Mouse (Mus musculus) cerebellum, adult 2 months (tissue): Measurements from ENCODE around the gene Pygm. TPM values are rescaled to one million over a fixed set of nuclear protein-coding genes. Genes with fewer than 3 reads are reported as not detected.

Experiments
- DNase-seq, 2 experiments: peaks; one replicate each; pipeline ENCODE4 v3.0.0; 2021
- H3K27ac ChIP-seq: fragments of 200-500 bp; 2 replicates; pipeline ENCODE4 v1.5.1; 2012; ENCODE audit warnings: low read length, control low read depth, inconsistent platforms; ENCODE audit not compliant: insufficient read depth
- H3K27me3 ChIP-seq: fragments of 200-500 bp; 2 replicates; pipeline ENCODE4 v1.6.1; 2012; ENCODE audit warnings: inconsistent platforms, mild to moderate bottlenecking, low read length, moderate library complexity; ENCODE audit not compliant: control insufficient read depth, insufficient read depth
- H3K4me1 ChIP-seq: fragments of 200-500 bp; 2 replicates; pipeline ENCODE4 v1.6.1; 2011; ENCODE audit warnings: low read length; ENCODE audit not compliant: control insufficient read depth, insufficient read depth
- H3K4me3 ChIP-seq: fragments of 200-500 bp; replicated peaks from 2 replicates; pipeline ENCODE3; 2011; ENCODE audit warnings: mild to moderate bottlenecking, low read depth, low read length, control low read depth; ENCODE audit not compliant: insufficient read depth
- CTCF ChIP-seq: fragments of 200-500 bp; IDR thresholded peaks from 2 replicates; pipeline ENCODE4 v1.5.1; 2011; ENCODE audit warnings: low read depth, mild to moderate bottlenecking, control low read depth, low read length, moderate library complexity, borderline replicate concordance; ENCODE audit not compliant: insufficient read depth
- POLR2A ChIP-seq: fragments of 200-500 bp; IDR thresholded peaks from 2 replicates; pipeline ENCODE4 v1.6.1; 2011; ENCODE audit warnings: low read length, control low read depth, borderline replicate concordance; ENCODE audit not compliant: insufficient read depth
- WGBS: fragments of 180-500 bp; shearing (Covaris S2); methylation state at CpG from one replicate; pipeline ENCODE4 v1.1.7; 2018; 5-methylcytosine and 5-hydroxymethylcytosine counted together
- polyA plus RNA-seq: library from polyadenylated mRNA; depleted of rRNA; stranded (reverse); fragments of >200 nt; gene quantifications from 2 replicates; pipeline ENCODE4 v1.2.3, GENCODE M21; 2012

The Pygm gene
- polyA plus RNA-seq, 1 experiment = 101 TPM

DNA sequence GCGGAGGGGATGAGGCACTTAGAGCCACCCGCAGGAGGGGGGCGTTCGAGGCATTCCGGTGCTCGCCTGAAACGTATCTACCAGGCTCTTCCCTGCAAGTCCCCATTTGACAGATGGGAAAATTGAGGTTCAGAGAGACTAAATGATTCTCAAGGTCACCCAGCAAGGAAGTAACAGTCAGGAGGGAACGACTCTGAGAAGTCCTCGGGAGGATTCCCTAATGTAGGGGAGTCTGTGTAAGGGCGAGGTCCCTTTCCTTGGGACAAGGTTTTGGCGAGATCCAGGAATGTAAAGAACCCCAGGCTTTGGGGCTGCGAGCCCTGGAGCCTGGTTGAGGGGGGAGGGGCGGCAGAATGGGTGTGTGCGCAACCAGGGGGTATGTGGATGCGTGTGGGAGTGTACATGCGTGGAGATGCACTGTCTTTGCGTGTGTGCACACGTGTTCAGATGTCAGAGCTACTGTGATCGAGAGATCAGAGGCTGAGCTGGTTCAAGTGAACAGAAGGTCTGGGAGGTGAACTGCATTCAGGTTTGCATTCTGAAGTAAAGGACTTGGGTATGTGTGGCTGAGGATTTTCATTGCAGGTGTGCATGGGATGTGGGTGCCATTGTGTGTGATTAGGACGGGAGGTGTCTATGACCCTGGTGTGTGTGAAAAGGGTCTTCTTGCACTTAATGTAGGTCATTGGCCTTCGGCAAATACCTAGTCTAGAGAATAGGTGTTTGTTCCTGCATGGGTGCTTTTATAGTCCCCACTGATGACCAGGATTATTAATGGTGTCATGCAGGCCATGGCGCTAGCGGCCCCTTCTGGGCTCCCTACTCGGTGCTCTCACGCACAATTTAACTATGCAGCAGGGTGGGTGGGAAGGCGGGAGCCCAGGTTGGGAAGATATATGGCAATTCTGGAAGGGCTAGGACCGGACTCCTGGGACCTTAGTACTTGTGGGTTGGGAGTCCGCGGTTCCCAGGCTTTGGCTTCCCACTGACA lies 16.2 kb downstream of the Pygm start:
- H3K27ac ChIP-seq = no peak overlapping the region
- no peaks in the 10 kb centered on the region for H3K27me3 ChIP-seq
- WGBS = 19% methylated on average over 29 of the region's 29 CpGs
- DNase-seq = peak; percentile 34 to 44
- peak overlapping the region; percentile 60 for H3K4me3 ChIP-seq
- no peak for TF ChIP-seq CTCF
- no peak for TF ChIP-seq POLR2A
- H3K4me1 ChIP-seq = peaks cover 5% of the 10 kb centered on the region; the same call in 1 of the 2 replicates

DNA sequence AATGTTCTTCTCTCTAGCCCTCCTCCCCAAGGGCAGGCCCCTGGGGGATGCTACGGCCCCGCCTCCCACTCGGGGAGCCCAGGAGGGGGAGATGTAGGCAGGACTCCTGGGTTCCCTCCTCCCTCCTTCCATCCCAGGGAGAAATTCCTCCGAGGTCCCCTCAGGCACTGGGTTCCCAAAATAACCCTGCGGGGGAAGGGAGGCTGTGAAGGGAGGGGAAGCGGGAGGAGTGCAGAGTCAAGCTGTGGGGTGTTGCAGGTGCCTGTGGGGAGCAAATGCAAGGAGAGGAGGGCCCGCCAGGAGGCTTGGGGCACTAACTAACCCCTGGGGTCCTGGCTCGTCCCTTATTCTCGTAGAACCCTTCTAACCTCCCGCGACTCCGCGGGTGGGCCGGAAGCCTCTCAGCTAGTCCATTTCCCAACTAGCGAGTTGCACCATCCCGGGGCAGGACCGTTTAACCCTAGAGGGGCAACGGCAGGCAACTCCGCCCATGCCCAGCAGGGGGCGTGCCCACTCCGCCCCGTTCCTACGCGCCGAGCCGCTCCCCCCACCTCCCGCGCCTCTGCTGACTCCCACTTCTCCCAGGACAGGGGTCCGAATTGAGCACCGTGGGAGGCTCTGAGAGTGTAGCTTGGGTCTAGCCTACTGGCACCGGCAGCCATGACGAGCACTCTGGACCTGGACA lies 17.1 kb downstream of the Pygm start:
- WGBS = 2% methylated on average over 32 of the region's 32 CpGs
- DNase-seq = peak; percentile 66 to 75
- Histone ChIP-seq H3K4me1 (peaks cover 5% of the 10 kb centered on the region; the same call in 1 of the 2 replicates), H3K27ac (no peak overlapping the region), H3K4me3 (peak overlapping the region; percentile 32), H3K27me3 (no peaks in the 10 kb centered on the region)
- TF ChIP-seq POLR2A = no peak
- TF ChIP-seq CTCF = peak; percentile 65

DNA sequence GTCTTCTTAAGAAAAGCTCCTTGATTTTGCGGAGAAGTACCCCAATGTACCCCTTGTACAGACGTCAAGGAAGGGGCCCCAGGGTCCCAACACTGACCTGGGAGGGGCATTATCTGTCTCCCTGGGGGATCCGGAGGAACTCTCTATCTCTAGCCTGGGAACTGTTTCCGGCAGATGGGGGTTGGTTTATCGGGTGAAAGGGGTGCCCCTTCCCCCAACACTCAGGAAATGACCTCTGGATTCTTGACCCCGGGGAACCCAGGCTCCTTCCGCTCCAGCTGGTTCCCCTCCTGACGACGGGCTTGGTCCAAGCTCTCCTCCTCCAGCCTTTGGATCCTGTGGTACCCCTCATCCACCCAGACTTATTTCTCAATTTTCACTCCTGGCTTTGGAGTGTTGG lies 17.8 kb downstream of the Pygm start:
- peaks cover 5% of the 10 kb centered on the region; the same call in 1 of the 2 replicates for H3K4me1 ChIP-seq
- no peaks in the 10 kb centered on the region for H3K27me3 ChIP-seq
- 40% methylated on average over 9 of the region's 9 CpGs for WGBS
- no peak for DNase-seq
- no peak overlapping the region for H3K4me3 ChIP-seq
- TF ChIP-seq POLR2A (no peak), CTCF (no peak)
- no peak overlapping the region for H3K27ac ChIP-seq

DNA sequence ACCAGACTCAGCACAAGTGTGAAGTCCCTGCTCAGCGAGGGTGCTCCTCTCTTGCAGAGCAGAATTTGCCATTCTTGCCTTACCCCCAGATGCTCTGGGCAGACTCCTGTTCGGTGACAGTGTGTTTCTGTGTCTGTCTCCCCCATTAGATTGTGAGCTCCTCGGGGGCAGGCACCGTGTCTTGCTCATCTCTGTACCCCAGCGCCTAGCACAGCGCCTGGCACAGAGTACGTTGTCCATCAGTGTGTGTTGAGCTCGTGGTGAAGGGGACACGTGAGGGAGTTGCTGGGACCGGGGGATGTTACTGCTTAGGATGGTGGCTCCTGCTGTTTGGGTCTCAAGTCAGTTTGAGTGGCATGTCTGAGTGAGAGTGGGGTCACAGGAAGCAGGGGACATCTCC lies 19.7 kb downstream of the Pygm start:
- H3K27me3 ChIP-seq = no peaks in the 10 kb centered on the region
- no peak for DNase-seq
- no peak overlapping the region for H3K4me3 ChIP-seq
- no peak overlapping the region for H3K27ac ChIP-seq
- H3K4me1 ChIP-seq = peaks cover 11% of the 10 kb centered on the region; the same call in 1 of the 2 replicates
- WGBS = 74% methylated on average over 10 of the region's 10 CpGs
- no peak for TF ChIP-seq POLR2A
- no peak for TF ChIP-seq CTCF

DNA sequence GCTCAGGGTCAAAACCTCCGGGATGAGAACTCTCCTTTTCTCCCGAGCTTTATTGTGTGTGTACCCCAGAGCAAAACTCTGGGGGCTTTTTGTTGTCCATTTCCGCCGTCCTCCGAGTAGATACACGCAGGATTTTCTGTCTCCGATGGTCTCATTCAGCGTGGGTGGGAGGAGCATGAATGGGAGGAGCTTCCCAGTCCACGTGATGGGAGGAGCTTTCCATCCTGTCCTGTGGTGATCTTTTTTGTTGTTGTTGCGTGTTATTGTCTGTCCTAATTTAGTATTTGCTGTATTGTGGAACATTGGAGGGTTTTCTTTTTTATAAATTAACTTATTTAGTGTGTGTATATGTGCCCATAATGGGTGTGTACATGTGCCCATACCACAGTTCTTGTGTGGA lies 21.2 kb downstream of the Pygm start:
- Histone ChIP-seq H3K4me3 (no peak overlapping the region), H3K4me1 (peaks cover 12% of the 10 kb centered on the region; the same call in 1 of the 2 replicates), H3K27me3 (no peaks in the 10 kb centered on the region), H3K27ac (no peak overlapping the region)
- DNase-seq = no peak
- WGBS = 70% methylated on average over 10 of the region's 10 CpGs
- TF ChIP-seq CTCF (no peak), POLR2A (no peak)

DNA sequence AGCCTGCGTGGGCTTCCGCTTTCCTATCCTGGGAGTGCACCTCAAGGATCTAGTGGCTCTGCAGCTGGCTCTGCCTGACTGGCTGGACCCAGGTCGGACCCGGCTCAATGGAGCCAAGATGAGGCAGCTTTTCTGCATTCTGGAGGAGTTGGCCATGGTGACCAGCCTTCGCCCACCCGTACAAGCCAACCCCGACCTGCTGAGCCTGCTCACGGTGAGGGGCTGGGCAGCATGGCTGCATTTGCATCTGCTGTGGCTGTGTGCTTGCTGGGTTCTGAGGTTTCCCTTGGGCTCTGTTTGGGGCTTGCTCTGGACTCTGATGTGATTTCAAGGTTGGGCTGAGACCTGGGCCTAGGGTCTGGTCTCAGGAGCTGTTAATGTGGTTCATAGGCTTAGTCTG lies 22.9 kb downstream of the Pygm start:
- Histone ChIP-seq H3K27ac (no peak overlapping the region), H3K4me3 (no peak overlapping the region), H3K4me1 (peaks cover 10% of the 10 kb centered on the region; the same call in 1 of the 2 replicates), H3K27me3 (no peaks in the 10 kb centered on the region)
- TF ChIP-seq POLR2A (no peak), CTCF (no peak)
- WGBS = 69% methylated on average over 8 of the region's 8 CpGs
- no peak for DNase-seq

DNA sequence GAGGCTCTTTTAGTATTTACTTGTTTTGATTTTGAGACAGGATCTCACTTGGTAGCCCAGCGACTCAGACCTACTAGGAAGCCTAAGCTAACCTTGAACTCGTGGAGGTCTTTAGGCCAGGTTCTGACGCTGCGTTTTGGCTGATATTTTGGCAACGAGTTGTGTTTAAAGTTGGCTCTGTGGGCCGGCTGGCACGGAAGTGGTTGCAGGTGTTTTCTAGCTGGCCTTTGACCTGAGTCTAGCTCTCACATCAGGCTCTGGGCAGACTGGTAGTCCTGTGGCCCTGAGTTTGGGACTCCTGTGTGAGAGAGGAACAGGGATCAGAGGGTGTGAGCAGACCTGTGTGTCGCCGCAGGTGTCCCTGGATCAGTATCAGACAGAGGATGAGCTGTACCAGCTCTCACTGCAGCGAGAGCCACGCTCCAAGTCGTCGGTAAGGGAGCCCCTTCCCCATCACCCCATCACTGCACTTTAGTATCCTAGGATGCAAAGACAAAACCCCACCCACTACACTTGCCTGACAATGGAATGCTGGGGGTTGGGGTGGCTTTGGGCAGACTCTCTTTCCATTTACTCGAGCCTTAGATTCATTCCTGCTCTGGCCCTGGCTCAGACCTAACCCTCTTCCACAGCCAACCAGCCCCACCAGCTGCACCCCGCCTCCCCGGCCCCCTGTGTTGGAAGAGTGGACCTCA lies 23.8 kb downstream of the Pygm start:
- TF ChIP-seq POLR2A (no peak), CTCF (no peak)
- no peak for DNase-seq
- Histone ChIP-seq H3K4me1 (peaks cover 10% of the 10 kb centered on the region; the same call in 1 of the 2 replicates), H3K4me3 (no peak overlapping the region), H3K27me3 (no peaks in the 10 kb centered on the region), H3K27ac (no peak overlapping the region)
- 67% methylated on average over 16 of the region's 16 CpGs for WGBS
